Mouse (Mus musculus): ENCODE measurements around the gene Ahcyl1.

The Ahcyl1 gene

DNA sequence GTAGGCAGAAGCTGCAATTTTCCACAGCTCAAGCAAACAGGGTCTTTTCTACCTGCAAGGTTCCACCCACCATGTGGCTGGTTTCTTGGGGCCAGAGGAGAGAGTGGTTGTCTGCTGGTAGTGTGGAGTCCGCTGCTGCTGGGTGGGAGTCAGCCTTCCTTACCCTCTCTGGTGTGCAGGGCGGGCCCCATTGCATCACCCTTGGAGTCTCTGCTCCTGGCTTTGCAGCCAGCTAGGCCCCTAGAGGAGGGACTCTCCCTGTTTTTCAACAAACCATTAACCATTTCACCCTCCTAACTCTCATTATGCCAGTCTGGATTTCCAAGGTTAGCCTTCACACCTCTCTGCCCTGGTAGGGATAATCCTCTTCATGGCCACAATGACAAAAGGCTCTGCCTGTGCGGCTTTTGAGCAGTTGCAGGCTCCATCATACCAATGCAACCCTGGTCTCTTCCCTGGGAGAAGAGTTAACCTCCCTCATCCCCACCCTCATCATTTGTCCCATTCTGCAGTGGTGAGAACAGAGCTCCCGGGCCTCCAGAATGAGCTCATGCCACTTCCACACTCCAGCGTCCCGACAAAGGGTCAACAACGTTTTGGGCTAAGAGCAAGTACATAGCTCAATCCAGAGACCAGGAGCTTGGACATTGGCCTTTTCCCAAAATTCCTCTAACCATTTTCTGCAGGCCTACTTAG is 7.5 kb upstream of the Ahcyl1 start:
- no peak for DNase-seq (ENCODE audit: low read depth, low spot score)

- no peak for DNase-seq (ENCODE audit: low read depth, low spot score)
These were observed 5.5 kb upstream of the Ahcyl1 start for GRCm38 (mm10) chr3:107701767-107702394.

GRCm38 (mm10) chr3:107700625-107701024 is 4.3 kb upstream of the Ahcyl1 start:
- no peak for DNase-seq (ENCODE audit: low read depth, low spot score)

DNA sequence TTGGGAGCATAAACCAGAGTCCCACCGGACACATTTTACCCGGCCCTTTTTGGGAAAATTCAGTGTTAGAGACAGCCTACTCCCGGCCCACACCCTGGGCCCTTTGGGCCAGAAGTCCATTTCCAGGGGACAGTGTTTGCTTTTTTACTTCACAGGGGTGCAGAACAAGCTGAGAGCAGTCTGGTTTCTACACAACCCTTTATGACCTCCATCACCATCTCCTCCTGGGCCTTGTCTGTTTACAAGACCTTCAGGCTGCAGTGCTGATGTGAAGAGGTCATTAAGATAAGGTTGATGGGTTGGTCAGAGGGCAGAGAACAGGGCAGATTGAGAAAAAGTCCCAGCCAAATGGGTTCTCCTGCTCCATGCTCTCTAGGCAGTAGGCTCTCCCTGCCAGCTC is 550 bp upstream of the Ahcyl1 start:
- no peak for DNase-seq (ENCODE audit: low read depth, low spot score)

- no peak for DNase-seq (ENCODE audit: low read depth, low spot score)
These were observed 977 bp downstream of the Ahcyl1 start for GRCm38 (mm10) chr3:107695219-107695947.

- DNase-seq (ENCODE audit: low read depth, low spot score), result no peak
These were observed 2.0 kb downstream of the Ahcyl1 start for GRCm38 (mm10) chr3:107694256-107694900.

DNA sequence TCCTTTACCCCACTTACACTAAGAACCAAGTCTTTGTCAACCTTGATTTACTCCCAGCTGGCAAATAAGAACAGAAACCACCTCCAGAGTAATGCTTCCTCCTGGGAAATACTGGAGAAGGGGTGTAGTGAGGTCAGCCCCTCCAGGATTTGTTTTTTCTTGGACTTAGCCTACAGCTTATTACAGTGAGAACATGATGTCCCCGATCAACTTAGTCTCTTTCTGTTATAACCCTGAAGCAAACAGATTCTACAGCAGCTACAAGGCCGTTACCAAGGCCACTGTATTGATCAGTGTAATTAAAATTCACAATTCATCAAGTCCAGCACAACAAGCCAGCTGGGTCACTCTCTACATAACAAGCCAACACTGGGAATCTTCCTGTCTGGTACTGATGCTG is 6.0 kb downstream of the Ahcyl1 start:
- DNase-seq (ENCODE audit: low read depth, low spot score), result no peak

DNA sequence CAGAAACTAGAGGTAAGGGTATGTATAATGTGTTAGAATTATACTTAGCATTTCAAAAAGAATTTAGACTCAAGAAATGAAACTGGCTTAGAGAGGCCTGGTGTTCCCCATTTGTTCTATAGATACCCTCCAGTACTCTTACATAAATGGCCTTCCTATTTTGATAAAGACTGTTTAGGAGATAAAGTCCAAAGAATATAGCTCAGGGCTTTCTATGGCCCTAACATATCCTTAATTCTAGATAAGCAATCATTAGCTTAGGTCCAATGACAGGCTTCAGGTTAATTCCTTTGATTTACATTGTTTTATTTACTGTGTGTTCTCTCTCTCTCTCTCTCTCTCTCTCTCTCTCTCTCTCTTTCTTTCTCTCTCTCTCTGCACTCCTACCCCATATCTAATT is 7.1 kb downstream of the Ahcyl1 start:
- no peak for DNase-seq (ENCODE audit: low read depth, low spot score)

DNA sequence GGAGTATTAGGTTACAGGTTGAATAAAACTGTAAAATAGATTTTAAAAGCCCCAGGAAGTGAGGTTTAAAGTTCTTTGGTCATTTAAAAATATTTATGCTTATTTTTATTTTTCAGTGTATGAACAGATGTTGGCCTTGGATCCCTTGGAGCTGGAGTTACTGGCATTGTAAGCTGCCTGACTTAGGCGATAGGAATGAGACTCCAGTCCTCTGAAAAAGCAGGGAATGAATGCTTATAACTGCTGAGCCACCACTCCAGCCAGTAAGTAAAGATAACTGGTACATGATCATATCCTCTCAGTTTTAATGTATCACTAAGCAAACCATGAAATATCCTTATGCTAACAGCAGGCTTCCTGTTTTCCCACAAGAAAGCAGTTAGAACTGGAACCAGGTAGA is 8.1 kb downstream of the Ahcyl1 start:
- DNase-seq (ENCODE audit: low read depth, low spot score), result no peak

GRCm38 (mm10) chr3:107686276-107686977 is 9.9 kb downstream of the Ahcyl1 start:
- no peak for DNase-seq (ENCODE audit: low read depth, low spot score)

DNA sequence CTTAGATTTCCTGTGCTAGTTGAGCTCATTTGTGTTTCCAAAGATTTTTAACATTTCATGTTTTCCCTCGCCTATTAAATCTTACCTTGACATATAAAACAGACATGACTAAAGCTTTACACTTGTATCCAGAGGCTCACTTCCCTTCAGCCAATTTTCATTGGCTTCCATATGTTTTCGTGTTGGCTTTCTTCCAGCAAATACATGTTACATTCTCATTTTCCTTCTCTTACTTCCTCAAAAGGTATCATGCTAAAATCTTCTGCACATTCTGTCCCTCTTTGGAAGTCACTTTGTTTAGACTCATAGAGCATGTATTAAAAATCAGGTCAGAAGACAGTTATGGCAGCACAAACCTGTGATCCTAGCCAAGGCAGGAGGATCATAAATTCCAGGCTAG is 10.7 kb downstream of the Ahcyl1 start:
- no peak for DNase-seq (ENCODE audit: low read depth, low spot score)

DNA sequence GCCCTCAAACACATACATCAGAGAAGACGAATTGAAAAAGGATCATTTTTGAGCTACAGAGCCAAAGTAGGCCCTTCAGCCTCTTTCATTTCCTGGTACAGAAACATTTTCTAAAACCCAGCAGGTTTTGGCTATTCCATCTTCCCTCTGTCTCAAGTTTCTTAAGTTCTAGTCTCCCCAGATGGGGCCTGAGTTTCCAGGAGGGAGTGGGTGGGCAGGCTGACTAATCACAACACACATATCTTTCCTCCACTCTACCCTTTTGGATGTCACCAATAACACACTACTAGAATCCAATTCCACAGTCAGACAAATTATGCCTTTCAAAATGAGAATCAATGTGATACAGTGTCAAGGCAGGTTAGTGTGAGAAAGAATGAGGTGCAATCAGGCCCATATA is 12.8 kb downstream of the Ahcyl1 start:
- no peak for DNase-seq (ENCODE audit: low read depth, low spot score)

- DNase-seq (ENCODE audit: low read depth, low spot score), result peak; percentile 93
These were observed 15.4 kb downstream of the Ahcyl1 start for GRCm38 (mm10) chr3:107680790-107681576.

GRCm38 (mm10) chr3:107671509-107671908 is 24.9 kb downstream of the Ahcyl1 start:
- DNase-seq (ENCODE audit: low read depth, low spot score), result no peak

- DNase-seq (ENCODE audit: low read depth, low spot score), result no peak
These were observed 25.9 kb downstream of the Ahcyl1 start for GRCm38 (mm10) chr3:107670500-107670899.

- DNase-seq (ENCODE audit: low read depth, low spot score), result no peak
These were observed 27.6 kb downstream of the Ahcyl1 start for GRCm38 (mm10) chr3:107668786-107669185.

DNA sequence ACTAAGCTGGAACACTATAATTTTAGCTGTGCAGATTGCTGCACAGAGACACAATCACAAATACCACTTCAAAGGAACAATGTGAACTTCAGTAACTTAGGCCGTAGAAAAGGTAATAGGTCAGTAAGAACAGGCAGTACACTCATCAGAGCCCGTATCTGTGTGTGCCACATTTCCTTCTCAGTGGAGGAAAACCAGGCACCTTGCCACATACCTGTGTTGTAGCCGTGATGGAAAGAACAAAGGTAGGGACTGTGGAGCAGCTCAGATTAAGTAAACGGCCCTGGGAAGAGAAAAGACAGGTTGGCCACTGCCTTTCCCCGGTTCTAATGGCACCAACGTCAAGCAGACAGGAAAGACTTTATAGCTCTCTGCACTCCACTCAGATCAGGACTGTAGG is 28.9 kb downstream of the Ahcyl1 start:
- DNase-seq (ENCODE audit: low read depth, low spot score), result no peak

- no peak for DNase-seq (ENCODE audit: low read depth, low spot score)
These were observed 31.7 kb downstream of the Ahcyl1 start for GRCm38 (mm10) chr3:107664641-107665040.

- no peak for DNase-seq (ENCODE audit: low read depth, low spot score)
These were observed 37.4 kb downstream of the Ahcyl1 start for GRCm38 (mm10) chr3:107659000-107659399.

DNA sequence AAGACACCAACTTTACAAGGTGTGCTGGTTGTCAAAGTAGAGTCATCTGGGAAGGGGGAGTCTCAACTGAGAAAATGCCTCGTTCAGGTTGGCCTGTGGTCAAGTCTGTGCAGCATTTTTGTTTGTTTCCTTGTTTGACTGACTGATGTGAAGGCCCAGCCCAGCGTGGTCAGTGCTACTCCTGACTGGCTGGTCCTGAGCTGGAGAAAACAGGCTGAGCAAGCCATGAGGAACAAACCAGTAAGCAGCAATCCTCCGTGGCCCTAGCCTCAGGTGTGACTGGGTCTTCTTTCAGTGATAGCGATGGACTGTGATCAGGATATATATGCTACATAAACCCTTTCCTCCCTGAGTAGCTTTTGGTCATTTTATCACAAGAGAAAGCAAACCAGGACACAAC is 39.5 kb downstream of the Ahcyl1 start:
- no peak for DNase-seq (ENCODE audit: low read depth, low spot score)

- DNase-seq (ENCODE audit: low read depth, low spot score), result no peak
These were observed 40.2 kb downstream of the Ahcyl1 start for GRCm38 (mm10) chr3:107656151-107656550.

Data from telencephalon, adult 2 months (tissue).